Mouse (Mus musculus) lung, embryonic 14.5 days (tissue): ENCODE measurements around the gene 0610037L13Rik. TPM values are rescaled to one million over a fixed set of nuclear protein-coding genes. Genes with fewer than 3 reads are reported as not detected.

Experiments
- ATAC-seq: fragments of 200-750 bp; cut with Nextera tagmentation; 2 replicates; pipeline ENCODE4 v1.8.0; 2017; ENCODE audit warnings: mild to moderate bottlenecking, moderate TSS enrichment, moderate library complexity; ENCODE audit not compliant: insufficient read depth
- DNase-seq: peaks from one replicate; pipeline ENCODE4 v3.0.0-alpha.2; 2015
- H3K27ac ChIP-seq: fragments of 300-500 bp; sonication (generic); 2 replicates; pipeline ENCODE4 v1.5.1; 2014; ENCODE audit warnings: low read depth, mild to moderate bottlenecking, moderate library complexity
- H3K27me3 ChIP-seq: fragments of 300-500 bp; sonication (generic); 2 replicates; pipeline ENCODE4 v1.6.1; 2014; ENCODE audit warnings: low read length, control low read depth; ENCODE audit not compliant: insufficient read depth
- H3K36me3 ChIP-seq: fragments of 300-500 bp; sonication (generic); 2 replicates; pipeline ENCODE4 v1.6.1; 2014; ENCODE audit warnings: control low read depth; ENCODE audit not compliant: insufficient read depth
- H3K4me1 ChIP-seq: fragments of 300-500 bp; sonication (generic); 2 replicates; pipeline ENCODE4 v1.6.1; 2014; ENCODE audit warnings: antibody characterized with exemption, control low read depth; ENCODE audit not compliant: insufficient read depth
- H3K4me2 ChIP-seq: fragments of 300-500 bp; sonication (generic); 2 replicates; pipeline ENCODE4 v1.6.1; 2014; ENCODE audit warnings: mild to moderate bottlenecking
- H3K4me3 ChIP-seq: fragments of 300-500 bp; sonication (generic); 2 replicates; pipeline ENCODE4 v1.5.1; 2014; ENCODE audit warnings: low read depth, low read length
- H3K9ac ChIP-seq: fragments of 300-500 bp; sonication (generic); 2 replicates; pipeline ENCODE4 v1.6.1; 2014
- H3K9me3 ChIP-seq: fragments of 300-500 bp; sonication (generic); 2 replicates; pipeline ENCODE4 v1.6.1; 2016; ENCODE audit warnings: low read depth, low read length, control low read depth
- CTCF ChIP-seq: IDR thresholded peaks from 2 replicates; pipeline ENCODE4 v1.5.1; 2016; ENCODE audit warnings: antibody characterized with exemption, low read depth
- WGBS: fragments of 180-500 bp; shearing (Covaris S2); extraction: QIAGEN DNeasy Blood & Tissue Kit; methylation state at CpG from one replicate; pipeline ENCODE4 v1.1.7; 2014; 5-methylcytosine and 5-hydroxymethylcytosine counted together
- polyA plus RNA-seq: library from polyadenylated mRNA; unstranded; fragments of >200 nt; fragmentation: Nextera tagmentation; extraction: Ambion mirVana; gene quantifications from 2 replicates; pipeline ENCODE4 v1.2.1, GENCODE M21; 2014

Gene 0610037L13Rik
- polyA plus RNA-seq, 1 experiment from 2014 or later, result 139 TPM

DNA sequence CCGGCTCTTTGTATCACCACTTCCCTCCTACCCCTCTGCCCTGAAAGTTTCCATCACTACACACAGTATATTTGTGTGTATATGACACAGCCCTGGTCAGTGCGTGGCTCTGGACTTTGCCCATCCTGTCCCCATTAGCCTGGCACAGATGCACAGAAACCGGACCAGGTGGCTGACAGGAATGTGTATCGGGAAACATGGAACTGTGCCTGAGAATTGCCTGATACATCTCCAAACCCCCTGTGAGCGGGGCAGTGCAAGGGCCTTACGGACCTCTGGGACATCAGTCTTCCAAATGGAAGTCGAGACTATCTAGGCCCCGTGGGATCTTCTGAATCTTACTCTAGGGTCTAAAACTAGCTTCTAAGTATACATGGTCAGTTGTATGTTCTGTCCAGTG lies 36.3 kb upstream of the 0610037L13Rik start:
- no peaks in the 10 kb centered on the region for H3K4me1 ChIP-seq
- no peak for TF ChIP-seq CTCF
- no peak overlapping the region for H3K9ac ChIP-seq
- no peaks in the 10 kb centered on the region for H3K27me3 ChIP-seq
- no peaks in the 10 kb centered on the region for H3K36me3 ChIP-seq
- no peak for ATAC-seq
- no peaks in the 10 kb centered on the region for H3K9me3 ChIP-seq
- H3K27ac ChIP-seq, result no peak overlapping the region
- WGBS, result 86% methylated on average over 8 of the region's 8 CpGs
- DNase-seq, result no peak
- H3K4me2 ChIP-seq, result no peak overlapping the region
- H3K4me3 ChIP-seq, result no peak overlapping the region

DNA sequence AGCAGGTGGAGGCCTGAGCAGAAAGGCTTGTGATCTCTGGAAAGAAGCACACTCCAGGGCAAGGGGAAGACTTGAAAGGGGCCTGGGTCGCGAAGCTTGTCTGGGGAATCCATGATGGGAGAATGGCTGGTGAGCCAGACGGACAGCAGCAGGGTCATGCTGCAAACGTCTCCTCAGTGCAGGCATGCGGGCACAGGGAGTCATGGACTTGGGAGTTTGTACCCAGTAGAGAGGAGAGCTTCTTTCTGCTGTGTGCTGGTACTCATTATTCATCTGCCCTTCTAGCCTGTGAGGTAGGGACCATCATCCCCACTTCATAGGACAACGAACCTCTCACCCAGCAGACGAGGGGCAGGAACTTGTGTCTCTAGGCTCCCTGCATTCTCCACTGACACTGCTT lies 35.8 kb upstream of the 0610037L13Rik start:
- WGBS, result 76% methylated on average over 7 of the region's 7 CpGs
- Histone ChIP-seq H3K4me3 (no peak overlapping the region), H3K9me3 (no peaks in the 10 kb centered on the region), H3K4me2 (no peak overlapping the region), H3K9ac (no peak overlapping the region), H3K36me3 (no peaks in the 10 kb centered on the region), H3K27me3 (no peaks in the 10 kb centered on the region), H3K4me1 (no peaks in the 10 kb centered on the region), H3K27ac (no peak overlapping the region)
- TF ChIP-seq CTCF, result no peak
- DNase-seq (no peak), ATAC-seq (no peak)

DNA sequence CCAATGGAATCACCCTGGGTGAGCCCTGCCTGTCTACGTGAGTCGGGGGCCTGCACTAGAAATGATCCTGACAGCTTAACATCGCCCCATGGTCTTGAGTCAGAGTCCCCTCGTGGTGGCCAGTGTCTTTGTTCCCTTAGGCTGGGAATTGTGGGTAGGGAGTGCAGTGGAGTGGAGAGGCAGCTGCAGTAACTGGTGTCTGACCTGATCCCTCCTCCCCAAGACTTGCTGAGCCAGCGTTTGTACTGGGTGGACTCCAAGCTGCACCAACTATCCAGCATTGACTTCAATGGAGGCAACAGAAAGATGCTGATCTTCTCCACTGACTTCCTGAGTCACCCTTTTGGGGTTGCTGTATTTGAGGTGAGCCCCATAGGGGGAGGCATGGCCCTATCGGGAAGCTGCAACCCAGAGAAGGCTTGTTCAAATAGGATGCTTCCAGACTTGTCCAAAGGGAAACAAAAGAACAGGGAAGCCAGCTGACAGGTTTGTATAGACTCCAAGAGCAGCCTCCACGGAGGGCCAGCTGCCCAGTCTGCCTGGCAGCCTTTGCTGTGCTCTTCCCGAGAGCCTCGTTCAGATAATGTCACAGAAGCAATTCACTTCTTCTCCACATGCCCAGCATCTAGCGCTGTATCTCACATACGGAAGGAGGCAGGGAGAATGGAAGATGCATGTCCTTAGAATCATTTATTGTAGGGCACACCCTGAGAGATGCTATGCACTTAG lies 32.5 kb upstream of the 0610037L13Rik start:
- Histone ChIP-seq H3K4me1 (no peaks in the 10 kb centered on the region), H3K4me3 (no peak overlapping the region), H3K9ac (no peak overlapping the region), H3K27ac (no peak overlapping the region), H3K9me3 (no peaks in the 10 kb centered on the region), H3K4me2 (no peak overlapping the region), H3K27me3 (no peaks in the 10 kb centered on the region), H3K36me3 (no peaks in the 10 kb centered on the region)
- no peak for DNase-seq
- no peak for TF ChIP-seq CTCF
- ATAC-seq, result no peak
- WGBS, result 69% methylated on average over 11 of the region's 11 CpGs

GRCm38 (mm10) chr4:107858995-107859394 lies 30.6 kb upstream of the 0610037L13Rik start:
- DNase-seq, result no peak

DNA sequence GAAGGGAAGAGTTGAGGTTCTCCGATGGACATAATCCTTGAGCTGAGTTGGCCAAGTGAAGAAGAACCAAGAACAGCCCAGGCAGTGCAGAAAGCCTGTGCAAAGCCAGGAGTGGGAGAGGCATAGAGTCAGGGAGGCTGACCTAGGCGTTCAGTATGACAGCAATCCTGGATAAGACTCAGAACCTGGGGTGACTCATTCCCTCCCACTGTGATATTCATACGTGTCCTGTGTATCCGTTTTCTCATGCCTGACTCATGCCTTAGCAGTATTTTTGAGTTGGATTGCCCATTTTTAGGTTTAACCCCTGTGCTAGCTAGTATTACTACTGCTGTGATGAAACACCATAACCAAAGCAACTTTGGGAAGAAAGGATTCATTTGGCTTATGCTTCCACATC lies 24.7 kb upstream of the 0610037L13Rik start:
- Histone ChIP-seq H3K4me2 (no peak overlapping the region), H3K27ac (no peak overlapping the region), H3K27me3 (no peaks in the 10 kb centered on the region), H3K36me3 (no peaks in the 10 kb centered on the region), H3K4me1 (no peaks in the 10 kb centered on the region), H3K9ac (no peak overlapping the region), H3K9me3 (no peaks in the 10 kb centered on the region), H3K4me3 (no peak overlapping the region)
- 87% methylated on average over 4 of the region's 4 CpGs for WGBS
- TF ChIP-seq CTCF, result no peak
- DNase-seq (no peak), ATAC-seq (no peak)

More at GRCm38 (mm10) chr4:107858995-107859394, 30.6 kb upstream of the 0610037L13Rik start:
- H3K27ac ChIP-seq, result no peak overlapping the region
- no peaks in the 10 kb centered on the region for H3K27me3 ChIP-seq
- no peak for ATAC-seq
- no peaks in the 10 kb centered on the region for H3K36me3 ChIP-seq
- WGBS, result 81% methylated on average over 7 of the region's 7 CpGs
- no peak for TF ChIP-seq CTCF
- H3K9me3 ChIP-seq, result no peaks in the 10 kb centered on the region
- H3K4me1 ChIP-seq, result no peaks in the 10 kb centered on the region
- no peak overlapping the region for H3K4me2 ChIP-seq
- no peak overlapping the region for H3K9ac ChIP-seq
- H3K4me3 ChIP-seq, result no peak overlapping the region

DNA sequence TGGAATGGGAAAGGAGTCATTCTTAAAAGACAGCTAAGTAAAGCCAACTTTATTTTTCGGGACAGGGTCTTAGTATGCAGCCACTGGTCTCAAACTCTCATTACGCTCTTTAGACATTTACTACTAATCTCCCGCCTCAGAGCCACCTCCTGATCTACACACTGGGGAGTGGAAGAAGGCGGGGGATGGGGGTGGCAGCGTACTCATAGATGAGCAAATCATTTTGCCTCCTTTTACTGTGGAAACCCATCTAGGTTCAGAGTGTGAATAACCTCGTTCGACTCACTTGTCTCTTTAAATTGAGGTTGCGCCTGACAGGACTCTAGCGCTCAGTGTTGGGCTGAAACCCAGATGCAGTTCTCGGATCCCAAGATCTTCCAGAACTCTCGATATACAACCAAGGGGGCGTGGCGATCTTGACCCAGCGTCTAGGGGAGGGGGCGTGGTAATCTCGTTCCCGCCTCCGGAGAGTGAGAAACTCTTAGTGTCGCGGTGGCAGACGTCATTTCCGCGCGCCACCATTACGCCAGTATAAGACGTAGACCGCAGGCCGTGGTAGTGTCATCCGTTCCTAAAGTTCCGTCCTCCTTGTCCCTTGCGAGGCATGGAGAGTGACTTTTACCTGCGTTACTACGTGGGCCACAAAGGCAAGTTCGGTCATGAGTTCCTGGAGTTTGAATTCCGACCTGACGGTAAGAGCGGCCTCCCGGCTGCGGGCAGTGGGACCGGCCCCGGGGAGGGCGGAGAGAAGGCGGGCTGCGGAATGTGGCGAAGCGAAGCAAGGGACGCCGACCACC lies 10.2 kb upstream of the 0610037L13Rik start, which contains the start of gene Magoh:
TSS of gene Magoh (plus strand) at position 502 of the 797 bp plus-strand sequence.
- Histone ChIP-seq H3K27ac (peak within 1 kb of the TSS; percentile 76), H3K4me2 (peak within 1 kb of the TSS; percentile 84), H3K27me3 (no peaks in the 10 kb centered on the region), H3K36me3 (peaks cover 35% of the 10 kb centered on the region), H3K4me1 (0 out of 2 replicates have a peak, but pooled peaks cover 3% of the 10 kb centered on the region), H3K9me3 (no peaks in the 10 kb centered on the region), H3K9ac (peak within 1 kb of the TSS; percentile 88), H3K4me3 (peak within 1 kb of the TSS; percentile 75)
- peak; percentile 100 for DNase-seq
- 2% methylated on average over 48 of the region's 48 CpGs for WGBS
- ATAC-seq, result peak; percentile 95
- TF ChIP-seq CTCF, result no peak

- peaks cover 57% of the 10 kb centered on the region for H3K36me3 ChIP-seq
- DNase-seq (no peak), ATAC-seq (no peak)
- H3K27ac ChIP-seq, result no peak overlapping the region
- no peak overlapping the region for H3K4me3 ChIP-seq
- WGBS, result 95% methylated on average over 1 of the region's 1 CpGs
- no peak overlapping the region for H3K4me2 ChIP-seq
- no peaks in the 10 kb centered on the region for H3K9me3 ChIP-seq
- H3K9ac ChIP-seq, result no peak overlapping the region
- 0 out of 2 replicates have a peak, but pooled peaks cover 3% of the 10 kb centered on the region for H3K4me1 ChIP-seq
- no peaks in the 10 kb centered on the region for H3K27me3 ChIP-seq
- no peak for TF ChIP-seq CTCF
These were observed 8.0 kb upstream of the 0610037L13Rik start for GRCm38 (mm10) chr4:107881631-107882030.
